Mouse (Mus musculus) stomach, embryonic 15.5 days (tissue): ENCODE measurements at regions not wholly inside any gene's neighbourhood (a gene's known extent, or its start where the extent isn't known, plus 50 kb on each side); places are given as distances from the start of the nearest gene placed in this dataset.

ENCODE experiments used
- ATAC-seq: fragments of 200-750 bp; cut with Nextera tagmentation; 2 replicates; pipeline ENCODE4 v1.8.0; 2017; ENCODE audit warnings: low read depth, moderate number of reproducible peaks, moderate TSS enrichment; ENCODE audit not compliant: insufficient read depth, low FRiP score
- H3K27ac ChIP-seq: fragments of 300-500 bp; sonication (generic); 2 replicates; pipeline ENCODE4 v1.5.1; 2015; ENCODE audit warnings: mild to moderate bottlenecking, inconsistent platforms
- H3K27me3 ChIP-seq: fragments of 300-500 bp; sonication (generic); replicated peaks from 2 replicates; pipeline ENCODE4 v1.6.1; 2015; ENCODE audit warnings: inconsistent platforms
- H3K36me3 ChIP-seq: fragments of 300-500 bp; sonication (generic); 2 replicates; pipeline ENCODE4 v1.6.1; 2015; ENCODE audit warnings: inconsistent platforms
- H3K4me1 ChIP-seq: fragments of 300-500 bp; sonication (generic); 2 replicates; pipeline ENCODE4 v1.6.1; 2015; ENCODE audit warnings: inconsistent platforms
- H3K4me2 ChIP-seq: fragments of 300-500 bp; sonication (generic); 2 replicates; pipeline ENCODE4 v1.6.1; 2015; ENCODE audit warnings: mild to moderate bottlenecking, inconsistent platforms
- H3K4me3 ChIP-seq: fragments of 300-500 bp; sonication (generic); replicated peaks from 2 replicates; pipeline ENCODE4 v1.5.1; 2015; ENCODE audit warnings: inconsistent platforms
- H3K9ac ChIP-seq: fragments of 300-500 bp; sonication (generic); 2 replicates; pipeline ENCODE4 v1.6.1; 2015; ENCODE audit warnings: inconsistent platforms
- H3K9me3 ChIP-seq: fragments of 300-500 bp; sonication (generic); 2 replicates; pipeline ENCODE4 v1.6.1; 2016; ENCODE audit warnings: inconsistent platforms
- WGBS: fragments of 180-500 bp; shearing (Covaris S2); methylation state at CpG from one replicate; pipeline ENCODE4 v1.1.7; 2015; 5-methylcytosine and 5-hydroxymethylcytosine counted together

DNA sequence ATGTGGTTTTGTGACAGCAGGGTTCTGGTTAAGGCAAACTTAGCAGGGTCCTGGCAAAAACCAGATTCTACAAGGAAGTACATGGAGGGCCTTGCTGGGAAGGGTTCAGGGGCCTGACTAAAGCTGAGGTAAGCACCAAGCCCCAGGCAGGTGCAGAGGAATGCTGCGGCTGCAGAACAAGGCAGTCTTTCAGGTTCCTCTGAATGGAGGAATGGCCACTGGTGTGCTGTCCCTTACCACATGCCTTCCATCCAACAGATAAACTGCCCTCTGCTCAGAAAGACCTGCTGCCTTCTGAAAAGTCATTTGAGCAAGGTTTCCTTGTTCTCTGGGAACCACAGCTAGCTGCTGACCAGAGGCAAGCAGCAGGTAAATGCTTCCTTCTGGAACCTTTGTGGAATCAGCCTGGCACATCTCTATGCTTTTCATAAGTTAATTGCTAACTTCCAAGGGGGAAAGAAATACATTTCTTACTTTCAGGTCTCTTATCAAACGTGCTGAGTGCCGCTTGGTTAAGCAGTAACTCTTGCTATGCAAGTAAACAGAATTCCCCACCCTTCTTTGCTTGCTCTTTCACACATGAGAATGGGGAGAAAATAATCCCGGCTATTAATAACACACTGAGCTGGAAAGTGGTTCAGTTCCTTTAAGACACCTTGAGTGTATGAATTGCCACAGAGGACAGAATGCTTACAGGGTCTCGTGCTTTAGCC, 105.5 kb downstream of the Fgf9 start:
- H3K4me3 ChIP-seq = no peak overlapping the region
- 0 out of 2 replicates have a peak overlapping the region, but pooled peaks have one; percentile 16 for H3K4me2 ChIP-seq
- 55% methylated on average over 5 of the region's 5 CpGs for WGBS
- no peaks in the 10 kb centered on the region for H3K36me3 ChIP-seq
- peak overlapping the region; percentile 91 for H3K27ac ChIP-seq
- H3K27me3 ChIP-seq = no peaks in the 10 kb centered on the region
- H3K4me1 ChIP-seq = peaks cover 2% of the 10 kb centered on the region; the same call in 1 of the 2 replicates
- peak; percentile 77 for ATAC-seq
- H3K9me3 ChIP-seq = no peaks in the 10 kb centered on the region
- no peak overlapping the region for H3K9ac ChIP-seq

DNA sequence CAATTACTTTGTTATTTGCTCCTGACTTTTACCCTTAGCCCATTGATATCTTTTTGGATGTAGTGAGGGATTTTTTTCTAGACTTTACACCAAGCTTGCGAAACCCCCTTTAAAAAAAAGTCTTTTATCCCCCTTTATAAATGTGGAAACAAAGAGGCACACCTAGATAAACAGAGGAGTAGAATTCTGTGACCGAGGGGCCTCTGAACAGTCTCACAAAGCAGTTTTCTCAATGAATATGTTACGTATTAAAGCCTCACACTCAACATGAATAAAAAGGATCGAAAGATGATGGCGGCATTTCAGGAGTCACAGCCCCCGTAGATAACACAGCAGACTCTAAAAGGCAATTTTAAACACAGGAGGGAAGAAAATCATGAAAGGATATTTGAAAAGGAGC, 104.2 kb downstream of the Fgf9 start:
- Histone ChIP-seq H3K4me2 (no peak overlapping the region), H3K9ac (no peak overlapping the region), H3K27me3 (no peaks in the 10 kb centered on the region), H3K9me3 (no peaks in the 10 kb centered on the region), H3K36me3 (no peaks in the 10 kb centered on the region), H3K4me3 (no peak overlapping the region), H3K4me1 (peaks cover 2% of the 10 kb centered on the region; the same call in 1 of the 2 replicates), H3K27ac (peak overlapping the region; percentile 31; the same call in 1 of the 2 replicates)
- 61% methylated on average over 6 of the region's 6 CpGs for WGBS
- no peak for ATAC-seq

GRCm38 (mm10) chr14:58168920-58169319, 98.6 kb downstream of the Fgf9 start:
- Histone ChIP-seq H3K9me3 (no peaks in the 10 kb centered on the region), H3K27me3 (no peaks in the 10 kb centered on the region), H3K4me1 (no peaks in the 10 kb centered on the region), H3K4me2 (no peak overlapping the region), H3K9ac (no peak overlapping the region), H3K4me3 (no peak overlapping the region), H3K36me3 (no peaks in the 10 kb centered on the region), H3K27ac (no peak overlapping the region)
- no peak for ATAC-seq
- WGBS = 59% methylated on average over 5 of the region's 5 CpGs
